Mouse (Mus musculus): Measurements from ENCODE around the gene Gramd2. TPM values are rescaled to one million over a fixed set of nuclear protein-coding genes. Genes with fewer than 3 reads are reported as not detected.

Gramd2 gene
- polyA plus RNA-seq, 1 experiment: 1.8 TPM

DNA sequence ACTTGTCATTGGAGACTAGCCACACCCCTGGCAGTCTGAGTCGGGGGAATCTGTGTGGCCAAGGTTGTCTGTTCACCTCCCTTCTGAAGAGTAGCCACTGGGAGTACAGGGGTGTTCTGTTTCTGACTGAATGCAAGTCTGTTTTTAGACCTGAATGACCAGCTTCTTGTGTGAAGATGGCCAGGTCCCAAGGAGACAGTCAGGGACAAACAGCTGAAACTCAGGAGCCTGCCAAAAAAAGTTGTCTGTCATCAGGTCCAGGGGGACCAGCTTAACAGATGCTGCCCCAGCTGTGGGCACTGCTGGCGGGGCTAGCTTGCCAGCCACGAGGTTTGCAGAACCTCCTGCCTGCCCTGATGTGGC lies 15.5 kb downstream of the Gramd2 start:
- Histone ChIP-seq H3K27me3 (ENCODE audit: control insufficient read depth, insufficient read depth, insufficient read length) (no peaks in the 10 kb centered on the region), H3K79me3 (ENCODE audit: low read depth) (peaks cover 5% of the 10 kb centered on the region), H3K36me3 (ENCODE audit: control insufficient read depth, insufficient read depth) (no peaks in the 10 kb centered on the region), H3K79me2 (ENCODE audit: control insufficient read depth, insufficient read depth) (peaks cover 30% of the 10 kb centered on the region), H3K4me3 (ENCODE audit: insufficient read depth, poor library complexity, severe bottlenecking) (no peak overlapping the region), H3ac (ENCODE audit: control insufficient read depth, insufficient read length, low read depth) (no peak overlapping the region)
- TF ChIP-seq MYOD1 (IDR thresholded peaks at IDR 0.05; ENCODE audit: control insufficient read depth, insufficient read length, low read depth) (no peak), FOSL1 (IDR thresholded peaks at IDR 0.05; ENCODE audit: insufficient read depth, low read length, poor library complexity, severe bottlenecking) (no peak), MYOG (IDR thresholded peaks at IDR 0.05; ENCODE audit: control insufficient read depth, extremely low read depth, insufficient read length) (no peak), CTCF (IDR thresholded peaks at IDR 0.05; ENCODE audit: control insufficient read depth, insufficient read depth, insufficient read length) (no peak)

GRCm38 (mm10) chr9:59696381-59696780 lies 16.4 kb downstream of the Gramd2 start:
- Histone ChIP-seq H3K79me2 (ENCODE audit: control insufficient read depth, insufficient read depth) (peaks cover 30% of the 10 kb centered on the region), H3K79me3 (ENCODE audit: low read depth) (peaks cover 5% of the 10 kb centered on the region), H3K4me3 (ENCODE audit: insufficient read depth, poor library complexity, severe bottlenecking) (no peak overlapping the region), H3ac (ENCODE audit: control insufficient read depth, insufficient read length, low read depth) (no peak overlapping the region), H3K36me3 (ENCODE audit: control insufficient read depth, insufficient read depth) (no peaks in the 10 kb centered on the region), H3K27me3 (ENCODE audit: control insufficient read depth, insufficient read depth, insufficient read length) (no peaks in the 10 kb centered on the region)
- TF ChIP-seq MAX (IDR thresholded peaks at IDR 0.05): no peak
- no peak for TF ChIP-seq FOSL1 (IDR thresholded peaks at IDR 0.05; ENCODE audit: insufficient read depth, low read length, poor library complexity, severe bottlenecking)
- no peak for TF ChIP-seq CTCF (IDR thresholded peaks at IDR 0.05; ENCODE audit: control insufficient read depth, insufficient read depth, insufficient read length)
- TF ChIP-seq MYOD1 (IDR thresholded peaks at IDR 0.05; ENCODE audit: control insufficient read depth, insufficient read length, low read depth): no peak
- no peak for TF ChIP-seq MYOG (IDR thresholded peaks at IDR 0.05; ENCODE audit: control insufficient read depth, extremely low read depth, insufficient read length)
- TF ChIP-seq CEBPB (IDR thresholded peaks at IDR 0.05; ENCODE audit: low read depth): no peak
- TF ChIP-seq USF1 (IDR thresholded peaks at IDR 0.05; ENCODE audit: low read depth): no peak

DNA sequence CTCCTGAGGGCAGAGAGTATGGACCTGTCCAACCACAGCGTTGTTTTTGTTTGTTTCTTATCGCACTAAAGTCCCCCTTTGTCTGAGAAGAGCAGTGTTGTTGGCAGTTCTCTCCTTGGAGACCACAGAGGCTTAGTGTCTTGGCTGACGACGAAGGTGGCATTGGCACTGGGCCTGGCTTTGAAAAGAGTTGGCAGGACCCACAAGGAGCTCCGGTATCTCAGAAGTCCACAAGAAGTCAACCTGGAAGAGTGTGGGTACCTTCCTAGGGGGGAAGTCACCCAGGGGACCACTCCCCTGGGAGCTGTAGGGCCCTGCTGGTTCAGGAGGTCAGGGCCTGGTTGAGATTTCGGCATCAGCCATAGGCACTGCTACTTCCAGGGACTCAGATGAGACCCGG lies 21.1 kb downstream of the Gramd2 start:
- H3K79me3 ChIP-seq (ENCODE audit: low read depth): no peaks in the 10 kb centered on the region
- no peak overlapping the region for H3ac ChIP-seq (ENCODE audit: control insufficient read depth, insufficient read length, low read depth)
- peaks cover 10% of the 10 kb centered on the region for H3K79me2 ChIP-seq (ENCODE audit: control insufficient read depth, insufficient read depth)
- TF ChIP-seq FOSL1 (IDR thresholded peaks at IDR 0.05; ENCODE audit: insufficient read depth, low read length, poor library complexity, severe bottlenecking) (no peak), MYOD1 (IDR thresholded peaks at IDR 0.05; ENCODE audit: control insufficient read depth, insufficient read length, low read depth) (no peak), MAX (IDR thresholded peaks at IDR 0.05) (no peak), CEBPB (IDR thresholded peaks at IDR 0.05; ENCODE audit: low read depth) (no peak), CTCF (IDR thresholded peaks at IDR 0.05; ENCODE audit: control insufficient read depth, insufficient read depth, insufficient read length) (no peak), MYOG (IDR thresholded peaks at IDR 0.05; ENCODE audit: control insufficient read depth, extremely low read depth, insufficient read length) (no peak), USF1 (IDR thresholded peaks at IDR 0.05; ENCODE audit: low read depth) (no peak)
- H3K4me3 ChIP-seq (ENCODE audit: insufficient read depth, poor library complexity, severe bottlenecking): no peak overlapping the region
- no peaks in the 10 kb centered on the region for H3K36me3 ChIP-seq (ENCODE audit: control insufficient read depth, insufficient read depth)
- no peaks in the 10 kb centered on the region for H3K27me3 ChIP-seq (ENCODE audit: control insufficient read depth, insufficient read depth, insufficient read length)

DNA sequence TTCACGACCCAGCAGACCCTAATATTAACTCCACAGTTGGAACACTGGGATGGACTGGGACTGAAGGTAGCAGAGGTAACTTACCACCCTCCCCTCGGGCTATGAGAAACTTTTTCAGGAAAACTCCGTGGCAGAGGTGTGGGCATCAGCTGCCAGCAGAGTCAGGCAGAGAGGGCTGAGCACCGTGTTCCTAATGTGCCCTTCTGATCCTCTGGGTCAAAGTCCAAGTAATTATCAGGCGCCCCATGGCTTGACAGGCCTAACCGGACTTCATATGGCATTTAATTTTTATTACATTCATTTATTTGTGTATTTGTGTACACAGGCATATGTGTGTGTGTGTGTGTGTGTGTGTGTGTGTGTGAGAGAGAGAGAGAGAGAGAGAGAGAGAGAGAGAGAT lies 23.2 kb downstream of the Gramd2 start:
- Histone ChIP-seq H3K79me3 (ENCODE audit: low read depth) (no peaks in the 10 kb centered on the region), H3K79me2 (ENCODE audit: control insufficient read depth, insufficient read depth) (no peaks in the 10 kb centered on the region), H3K27me3 (ENCODE audit: control insufficient read depth, insufficient read depth, insufficient read length) (no peaks in the 10 kb centered on the region), H3K4me3 (ENCODE audit: insufficient read depth, poor library complexity, severe bottlenecking) (no peak overlapping the region), H3K36me3 (ENCODE audit: control insufficient read depth, insufficient read depth) (no peaks in the 10 kb centered on the region), H3ac (ENCODE audit: control insufficient read depth, insufficient read length, low read depth) (no peak overlapping the region)
- TF ChIP-seq MAX (IDR thresholded peaks at IDR 0.05): no peak
- TF ChIP-seq MYOG (IDR thresholded peaks at IDR 0.05; ENCODE audit: control insufficient read depth, extremely low read depth, insufficient read length): no peak
- no peak for TF ChIP-seq MYOD1 (IDR thresholded peaks at IDR 0.05; ENCODE audit: control insufficient read depth, insufficient read length, low read depth)

DNA sequence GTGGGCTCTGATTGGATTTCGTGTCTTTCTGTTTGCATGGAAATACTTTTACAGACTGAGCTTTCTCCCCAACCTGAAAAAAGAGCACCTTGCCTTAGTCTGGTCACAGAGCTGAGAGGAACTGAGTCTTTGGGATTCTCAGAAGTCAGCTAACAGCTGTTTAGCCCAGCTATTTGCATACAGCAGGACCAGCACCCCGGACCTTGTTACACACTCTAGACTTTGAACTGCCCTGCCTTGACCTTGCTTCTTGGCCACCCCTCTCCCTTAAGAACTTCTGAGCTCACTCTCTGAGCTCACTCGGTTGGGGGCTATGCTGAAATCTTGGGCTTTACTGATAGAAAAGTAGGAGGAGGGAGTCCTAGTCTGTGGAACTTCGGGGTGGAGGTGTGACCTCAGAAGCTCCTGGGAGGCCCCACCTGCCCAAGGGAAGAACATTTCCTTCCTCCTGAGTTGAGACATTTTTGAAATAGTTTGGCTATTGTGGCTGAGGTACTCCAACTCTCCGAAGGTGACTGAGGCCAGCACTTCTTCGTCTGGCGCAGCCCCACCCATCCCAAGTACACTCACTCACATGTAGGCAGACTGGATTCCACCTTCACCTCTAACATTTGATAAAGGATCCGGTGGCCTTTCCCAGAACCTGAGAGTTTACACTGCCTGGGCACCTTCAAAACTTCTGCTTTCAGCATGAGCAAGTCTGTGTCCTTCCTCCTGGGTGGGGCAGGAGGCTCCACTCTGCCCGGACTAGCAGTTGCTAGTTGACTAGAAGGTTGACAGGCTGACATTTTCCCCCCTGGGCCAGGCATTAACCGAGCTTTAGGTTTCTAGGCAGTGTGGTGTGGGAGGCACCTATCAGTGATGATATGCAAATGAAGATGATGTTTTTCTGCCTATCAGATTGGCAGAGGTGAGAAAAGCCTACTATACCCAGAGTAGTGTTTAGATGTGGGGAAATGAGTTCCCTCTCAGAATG lies 27.2 kb downstream of the Gramd2 start:
- TF ChIP-seq USF1 (IDR thresholded peaks at IDR 0.05; ENCODE audit: low read depth) (no peak), CTCF (IDR thresholded peaks at IDR 0.05; ENCODE audit: control insufficient read depth, insufficient read depth, insufficient read length) (no peak), MAX (IDR thresholded peaks at IDR 0.05) (no peak), CEBPB (IDR thresholded peaks at IDR 0.05; ENCODE audit: low read depth) (no peak), MYOG (IDR thresholded peaks at IDR 0.05; ENCODE audit: control insufficient read depth, extremely low read depth, insufficient read length) (no peak), MYOD1 (IDR thresholded peaks at IDR 0.05; ENCODE audit: control insufficient read depth, insufficient read length, low read depth) (no peak), FOSL1 (IDR thresholded peaks at IDR 0.05; ENCODE audit: insufficient read depth, low read length, poor library complexity, severe bottlenecking) (no peak)
- H3K36me3 ChIP-seq (ENCODE audit: control insufficient read depth, insufficient read depth): no peaks in the 10 kb centered on the region
- H3ac ChIP-seq (ENCODE audit: control insufficient read depth, insufficient read length, low read depth): no peak overlapping the region
- no peaks in the 10 kb centered on the region for H3K79me2 ChIP-seq (ENCODE audit: control insufficient read depth, insufficient read depth)
- H3K4me3 ChIP-seq (ENCODE audit: insufficient read depth, poor library complexity, severe bottlenecking): no peak overlapping the region
- no peaks in the 10 kb centered on the region for H3K79me3 ChIP-seq (ENCODE audit: low read depth)
- H3K27me3 ChIP-seq (ENCODE audit: control insufficient read depth, insufficient read depth, insufficient read length): no peaks in the 10 kb centered on the region

Measured in C2C12 (cell line).